Mouse (Mus musculus): Measurements from ENCODE around the gene Sstr3. TPM values are rescaled to one million over a fixed set of nuclear protein-coding genes. Genes with fewer than 3 reads are reported as not detected.

The Sstr3 gene
- polyA plus RNA-seq, 1 experiment, result not detected

GRCm38 (mm10) chr15:78546060-78546459 is 1.6 kb upstream of the Sstr3 start:
- no peaks in the 10 kb centered on the region for H3K4me1 ChIP-seq (ENCODE audit: control insufficient read depth, insufficient read depth, insufficient read length, low read length)
- H3K27ac ChIP-seq (replicated peaks; ENCODE audit: low read depth, low read length), result no peak overlapping the region
- no peak overlapping the region for H3K4me3 ChIP-seq (ENCODE audit: insufficient read depth, low read depth, low read length)

DNA sequence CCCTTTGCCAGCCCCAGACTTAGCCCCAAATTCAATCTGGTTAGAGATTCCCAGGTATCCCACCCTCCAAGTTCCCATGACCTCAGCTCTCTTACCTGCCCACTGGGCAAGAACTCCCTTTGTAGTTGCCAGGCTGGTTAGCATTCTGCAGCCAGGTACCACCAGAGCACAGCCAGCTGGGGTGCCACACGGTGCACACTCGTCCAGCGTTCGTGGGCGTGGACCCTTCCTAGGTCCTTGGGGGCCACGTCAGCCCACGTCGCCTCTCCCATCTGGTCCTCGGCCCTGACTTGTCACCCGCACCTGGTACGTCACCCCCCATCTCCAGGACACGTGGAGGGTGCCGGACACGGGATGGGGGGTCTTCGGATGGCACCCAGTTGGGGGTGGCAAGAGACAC is 444 bp downstream of the Sstr3 start:
- Histone ChIP-seq H3K4me1 (ENCODE audit: control insufficient read depth, insufficient read depth, insufficient read length, low read length) (no peaks in the 10 kb centered on the region), H3K27ac (replicated peaks; ENCODE audit: low read depth, low read length) (no peak overlapping the region), H3K4me3 (ENCODE audit: insufficient read depth, low read depth, low read length) (no peak overlapping the region)

DNA sequence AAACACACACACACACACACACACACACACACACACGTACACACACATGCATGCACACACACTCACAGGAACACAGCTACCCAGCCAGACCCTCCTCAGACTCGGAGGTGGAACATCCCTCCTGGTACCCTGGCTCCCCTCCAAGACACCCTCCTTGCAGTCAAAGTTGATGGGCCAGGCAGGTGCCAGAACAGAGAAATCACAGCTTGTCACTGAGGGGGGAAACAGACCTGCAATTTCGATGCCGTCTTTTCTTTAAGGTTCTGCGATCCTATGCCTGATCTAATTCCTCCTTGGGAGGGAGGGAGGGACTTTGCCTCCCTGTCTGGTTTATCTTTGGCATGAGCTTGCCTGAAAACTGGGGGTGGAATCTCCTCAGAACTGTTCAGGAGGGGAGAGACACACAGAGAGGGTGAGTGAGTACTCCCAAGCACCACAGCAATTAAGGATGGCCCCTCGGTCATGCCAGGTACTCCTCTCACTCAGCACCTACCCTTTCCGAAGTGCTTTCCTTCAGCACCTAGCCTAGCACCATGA is 1.6 kb downstream of the Sstr3 start:
- Histone ChIP-seq H3K4me3 (ENCODE audit: insufficient read depth, low read depth, low read length) (no peak overlapping the region), H3K4me1 (ENCODE audit: control insufficient read depth, insufficient read depth, insufficient read length, low read length) (no peaks in the 10 kb centered on the region), H3K27ac (replicated peaks; ENCODE audit: low read depth, low read length) (no peak overlapping the region)

- Histone ChIP-seq H3K27ac (replicated peaks; ENCODE audit: low read depth, low read length) (no peak overlapping the region), H3K4me1 (ENCODE audit: control insufficient read depth, insufficient read depth, insufficient read length, low read length) (no peaks in the 10 kb centered on the region), H3K4me3 (ENCODE audit: insufficient read depth, low read depth, low read length) (no peak overlapping the region)
Observed at GRCm38 (mm10) chr15:78542098-78542766, 2.3 kb downstream of the Sstr3 start.

DNA sequence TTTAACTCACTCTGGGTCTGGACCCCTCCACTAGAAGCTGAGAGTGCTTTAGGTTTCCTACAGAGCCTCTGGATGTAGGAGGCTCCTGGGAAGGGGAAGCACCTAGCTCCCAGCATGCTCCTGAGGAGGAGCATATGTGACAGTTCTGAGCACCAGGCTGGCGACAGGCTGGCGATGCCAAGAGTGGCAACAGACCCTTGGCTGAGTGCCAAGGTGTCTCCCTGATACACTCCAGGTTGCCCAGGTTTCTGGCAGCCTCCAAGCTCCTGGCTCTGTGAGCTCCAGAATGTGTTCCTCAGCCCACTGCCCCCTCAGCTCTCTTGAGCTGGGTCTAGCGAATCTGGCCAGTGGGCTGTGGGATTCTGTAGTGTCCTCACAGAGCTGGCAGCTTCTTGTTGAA is 2.9 kb downstream of the Sstr3 start:
- no peak overlapping the region for H3K27ac ChIP-seq (replicated peaks; ENCODE audit: low read depth, low read length)
- H3K4me1 ChIP-seq (ENCODE audit: control insufficient read depth, insufficient read depth, insufficient read length, low read length), result no peaks in the 10 kb centered on the region
- no peak overlapping the region for H3K4me3 ChIP-seq (ENCODE audit: insufficient read depth, low read depth, low read length)

GRCm38 (mm10) chr15:78541036-78541435 is 3.4 kb downstream of the Sstr3 start:
- H3K4me3 ChIP-seq (ENCODE audit: insufficient read depth, low read depth, low read length), result no peak overlapping the region
- no peak overlapping the region for H3K27ac ChIP-seq (replicated peaks; ENCODE audit: low read depth, low read length)
- no peaks in the 10 kb centered on the region for H3K4me1 ChIP-seq (ENCODE audit: control insufficient read depth, insufficient read depth, insufficient read length, low read length)

DNA sequence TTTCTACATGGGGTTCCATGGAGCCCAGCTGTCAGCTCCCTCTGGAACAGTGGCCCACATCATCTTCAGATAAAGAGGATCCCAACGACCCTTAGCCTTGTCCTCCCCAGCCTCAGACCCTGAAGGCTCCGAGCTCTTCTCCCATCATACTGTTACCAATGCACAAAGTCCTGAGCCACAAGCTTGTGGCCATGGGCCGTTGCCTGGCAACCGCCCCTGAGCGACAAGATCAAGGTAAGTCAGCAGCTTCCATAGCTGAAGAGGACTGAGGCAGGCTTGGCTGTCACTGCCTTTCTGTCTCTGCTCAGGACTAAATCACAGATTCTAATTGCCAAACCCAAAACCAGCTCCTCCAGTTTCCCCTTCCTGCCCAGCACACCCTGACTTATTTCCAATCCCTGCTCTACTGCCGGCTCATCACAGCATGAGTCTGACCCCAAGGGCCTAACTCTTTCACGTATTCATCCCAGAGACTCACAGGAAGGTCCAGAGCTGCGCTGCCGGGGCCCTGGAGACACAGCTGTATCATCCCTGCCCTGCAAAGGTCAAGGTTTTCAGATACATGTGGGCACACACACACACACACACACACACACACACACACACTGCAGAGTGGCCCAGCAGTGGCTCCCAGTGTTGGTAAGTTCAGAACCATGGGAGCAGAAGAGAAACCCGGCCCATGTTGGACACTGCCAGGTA is 8.6 kb downstream of the Sstr3 start:
- H3K4me3 ChIP-seq (ENCODE audit: insufficient read depth, low read depth, low read length), result no peak overlapping the region
- no peak overlapping the region for H3K27ac ChIP-seq (replicated peaks; ENCODE audit: low read depth, low read length)
- peaks cover 8% of the 10 kb centered on the region for H3K4me1 ChIP-seq (ENCODE audit: control insufficient read depth, insufficient read depth, insufficient read length, low read length)

DNA sequence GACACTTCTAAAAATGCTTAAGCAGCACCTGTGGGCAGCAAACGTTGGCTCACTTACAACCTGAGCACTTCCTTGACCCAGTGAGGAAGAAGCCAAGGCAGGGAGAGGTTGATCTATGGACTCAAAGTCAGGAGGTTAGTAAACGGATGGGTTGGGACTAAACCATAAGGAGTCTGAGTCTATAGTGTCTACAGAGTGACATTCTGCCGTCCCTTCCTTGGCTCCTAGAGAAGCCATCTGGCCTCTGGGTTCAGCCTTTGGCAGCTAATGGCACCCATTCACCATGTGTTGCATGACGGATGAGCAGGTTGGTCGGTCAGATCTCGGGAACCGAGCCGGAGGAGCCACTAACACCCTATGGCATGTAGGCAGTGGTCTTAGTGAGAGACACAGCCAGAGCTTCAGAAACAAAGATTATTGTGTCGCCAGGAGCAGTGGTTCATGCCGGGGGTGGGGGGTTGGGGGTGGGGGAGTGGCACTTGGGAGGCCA is 11.1 kb downstream of the Sstr3 start:
- no peak overlapping the region for H3K4me3 ChIP-seq (ENCODE audit: insufficient read depth, low read depth, low read length)
- H3K27ac ChIP-seq (replicated peaks; ENCODE audit: low read depth, low read length), result no peak overlapping the region
- peaks cover 18% of the 10 kb centered on the region for H3K4me1 ChIP-seq (ENCODE audit: control insufficient read depth, insufficient read depth, insufficient read length, low read length)

DNA sequence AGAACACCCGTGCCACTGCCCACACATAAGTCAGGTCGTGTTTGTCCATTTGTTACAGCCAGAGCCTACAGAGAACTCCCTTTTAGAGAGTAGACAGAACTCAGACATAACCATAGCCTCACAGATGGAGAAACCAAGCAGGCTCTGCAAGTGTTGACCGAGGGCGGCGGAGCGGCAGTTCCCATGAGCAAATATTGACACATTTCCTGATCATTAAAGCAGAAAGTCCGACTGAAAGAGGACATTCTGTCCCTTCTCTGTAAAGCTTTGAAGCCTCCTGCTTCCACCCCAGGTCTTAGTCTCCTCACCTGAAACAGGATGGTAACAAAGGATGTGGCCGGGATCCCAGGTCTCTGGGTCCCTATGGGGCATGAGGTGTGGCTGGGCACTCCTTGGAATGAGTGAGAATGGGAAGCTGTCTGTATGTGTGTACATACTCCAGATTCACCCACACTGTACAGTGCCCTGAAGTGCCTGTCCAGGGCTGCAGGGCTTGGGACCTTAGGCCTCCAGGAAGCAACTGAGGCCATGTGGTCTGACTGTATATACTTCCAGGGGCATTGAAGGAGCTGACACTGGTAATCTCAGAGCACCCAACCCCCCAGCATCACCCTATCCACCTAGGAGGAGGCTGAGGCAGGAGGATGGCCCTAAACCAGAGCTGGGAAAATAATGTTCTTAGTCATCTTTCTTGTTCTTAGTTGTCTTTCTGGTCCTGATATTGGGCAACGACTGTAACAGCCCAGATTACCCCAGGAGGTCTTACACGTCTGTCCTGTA is 11.7 kb downstream of the Sstr3 start:
- Histone ChIP-seq H3K27ac (replicated peaks; ENCODE audit: low read depth, low read length) (no peak overlapping the region), H3K4me1 (ENCODE audit: control insufficient read depth, insufficient read depth, insufficient read length, low read length) (peaks cover 21% of the 10 kb centered on the region), H3K4me3 (ENCODE audit: insufficient read depth, low read depth, low read length) (no peak overlapping the region)

DNA sequence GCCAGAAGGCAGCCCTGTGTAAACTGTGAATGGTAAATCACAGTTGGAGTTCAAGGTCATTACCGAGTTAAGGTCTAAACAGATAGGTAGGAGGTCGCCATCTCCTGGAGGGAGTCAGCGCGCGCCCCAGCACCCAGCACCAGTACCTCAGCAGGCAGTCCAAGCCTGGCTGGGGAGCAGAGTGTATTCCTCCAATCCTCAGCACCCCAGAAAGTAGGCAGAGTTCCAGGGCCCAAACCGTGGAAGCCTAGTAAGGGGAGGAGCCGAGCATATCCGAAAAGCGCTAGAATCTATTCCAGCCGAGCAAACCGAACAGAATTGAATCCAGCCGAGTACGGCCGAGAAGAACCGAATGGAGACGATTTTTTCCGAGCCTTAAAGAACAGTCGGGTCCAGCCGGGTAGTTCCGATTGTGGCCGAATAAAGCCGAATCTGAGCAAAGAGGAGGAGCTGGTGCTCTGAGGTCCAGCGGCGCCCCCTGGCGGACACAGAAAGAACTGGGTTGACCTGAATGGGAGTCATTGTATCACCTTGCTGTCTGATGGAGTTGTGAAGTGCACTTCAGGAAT is 12.5 kb downstream of the Sstr3 start:
- Histone ChIP-seq H3K27ac (replicated peaks; ENCODE audit: low read depth, low read length) (peak overlapping the region; percentile 77), H3K4me3 (ENCODE audit: insufficient read depth, low read depth, low read length) (peak overlapping the region; percentile 30), H3K4me1 (ENCODE audit: control insufficient read depth, insufficient read depth, insufficient read length, low read length) (peaks cover 25% of the 10 kb centered on the region)

GRCm38 (mm10) chr15:78531451-78531720 is 13.1 kb downstream of the Sstr3 start:
- Histone ChIP-seq H3K27ac (replicated peaks; ENCODE audit: low read depth, low read length) (peak overlapping the region; percentile 77), H3K4me3 (ENCODE audit: insufficient read depth, low read depth, low read length) (0 out of 2 replicates have a peak overlapping the region, but pooled peaks have one; percentile 30), H3K4me1 (ENCODE audit: control insufficient read depth, insufficient read depth, insufficient read length, low read length) (peaks cover 25% of the 10 kb centered on the region)

GRCm38 (mm10) chr15:78530671-78531450 is 13.6 kb downstream of the Sstr3 start, which contains the start of gene C1qtnf6:
Gene C1qtnf6 (minus strand): TSS chr15:78531416.
- Histone ChIP-seq H3K27ac (replicated peaks; ENCODE audit: low read depth, low read length) (peak within 1 kb of the TSS; percentile 77), H3K4me3 (ENCODE audit: insufficient read depth, low read depth, low read length) (peak within 1 kb of the TSS; percentile 30), H3K4me1 (ENCODE audit: control insufficient read depth, insufficient read depth, insufficient read length, low read length) (peaks cover 25% of the 10 kb centered on the region)

GRCm38 (mm10) chr15:78530141-78530540 is 14.3 kb downstream of the Sstr3 start:
- H3K27ac ChIP-seq (replicated peaks; ENCODE audit: low read depth, low read length), result peak overlapping the region; percentile 77
- H3K4me1 ChIP-seq (ENCODE audit: control insufficient read depth, insufficient read depth, insufficient read length, low read length), result peaks cover 28% of the 10 kb centered on the region
- no peak overlapping the region for H3K4me3 ChIP-seq (ENCODE audit: insufficient read depth, low read depth, low read length)

DNA sequence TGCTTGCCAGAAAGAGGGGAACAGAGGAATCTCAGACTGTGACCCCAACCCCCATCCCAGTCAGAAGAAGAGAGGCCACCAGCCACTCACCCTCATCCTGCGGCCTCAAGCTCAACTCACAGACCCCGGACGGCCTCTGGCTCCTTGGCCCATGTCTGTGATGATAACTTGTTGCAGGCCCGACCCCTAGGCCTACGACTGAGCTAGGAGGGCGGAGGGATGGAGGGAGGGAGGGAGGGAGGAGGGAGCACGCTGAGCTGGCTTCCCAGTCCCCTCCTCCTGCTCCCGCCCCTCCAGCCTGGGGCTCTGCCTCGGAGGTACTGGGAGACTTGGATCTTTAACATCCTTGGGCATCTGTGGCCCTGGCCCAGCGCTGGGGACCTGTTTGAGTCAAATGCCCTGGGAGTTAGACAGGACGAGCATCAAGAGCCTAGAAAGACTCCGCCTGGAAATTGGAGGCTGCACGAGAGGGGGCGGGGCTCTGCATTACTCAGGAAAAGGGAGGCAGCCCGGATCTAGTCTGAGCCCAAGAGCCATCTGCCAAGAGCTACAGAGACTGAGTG is 15.0 kb downstream of the Sstr3 start:
- peak overlapping the region; percentile 51 for H3K4me3 ChIP-seq (ENCODE audit: insufficient read depth, low read depth, low read length)
- peak overlapping the region; percentile 77 for H3K27ac ChIP-seq (replicated peaks; ENCODE audit: low read depth, low read length)
- peaks cover 32% of the 10 kb centered on the region for H3K4me1 ChIP-seq (ENCODE audit: control insufficient read depth, insufficient read depth, insufficient read length, low read length)
